Mouse (Mus musculus) lung, postnatal 36 days (tissue): ENCODE measurements around the gene Scd2.
"Not testable (repeated sequence)": the region's sequence is repeated elsewhere in the genome, so short reads cannot be mapped to it uniquely, and the experiment has no call there.

Experiments
- DNase-seq: peaks from one replicate; pipeline ENCODE4 v3.0.0; 2022; ENCODE audit warnings: mixed read lengths

Gene Scd2

DNA sequence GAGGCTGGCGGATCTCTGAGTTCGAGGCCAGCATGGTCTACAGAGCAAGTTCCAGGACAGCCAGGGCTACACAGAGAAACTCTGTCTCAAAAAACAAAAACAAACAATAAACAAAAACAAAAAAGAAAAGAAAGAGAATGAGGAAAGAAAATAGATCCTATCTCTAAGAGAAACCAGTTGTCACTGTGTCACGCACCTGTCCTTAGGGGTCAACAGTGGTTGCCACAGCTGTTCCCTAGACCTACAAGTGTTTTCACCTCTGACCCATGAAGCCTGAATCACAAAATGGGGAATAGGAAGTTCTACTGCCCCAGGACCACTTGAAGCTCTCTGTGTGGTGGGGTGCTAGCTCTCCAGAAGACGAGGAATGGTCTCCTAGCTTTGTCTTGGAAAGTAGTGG lies 19.0 kb upstream of the Scd2 start:
- no peak for DNase-seq

DNA sequence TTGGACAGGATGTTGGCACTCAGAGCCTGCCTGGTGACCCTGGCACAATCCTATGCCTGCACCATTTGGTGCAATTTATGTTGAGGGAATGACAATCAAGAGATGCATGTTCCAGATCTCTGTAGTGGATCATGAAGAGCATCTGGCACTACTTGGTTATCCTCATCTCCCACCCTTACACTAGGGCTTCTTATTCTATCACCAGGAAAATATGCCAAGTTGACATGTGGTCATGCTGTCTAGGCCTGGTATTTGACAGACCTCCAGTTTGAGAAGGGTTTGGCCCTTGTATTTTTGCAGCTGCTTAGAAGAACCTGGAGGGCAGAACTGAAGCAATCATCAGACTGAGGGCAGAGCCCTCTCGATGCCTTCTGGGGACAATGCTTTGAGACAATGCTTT lies 18.1 kb upstream of the Scd2 start:
- DNase-seq: no peak

DNA sequence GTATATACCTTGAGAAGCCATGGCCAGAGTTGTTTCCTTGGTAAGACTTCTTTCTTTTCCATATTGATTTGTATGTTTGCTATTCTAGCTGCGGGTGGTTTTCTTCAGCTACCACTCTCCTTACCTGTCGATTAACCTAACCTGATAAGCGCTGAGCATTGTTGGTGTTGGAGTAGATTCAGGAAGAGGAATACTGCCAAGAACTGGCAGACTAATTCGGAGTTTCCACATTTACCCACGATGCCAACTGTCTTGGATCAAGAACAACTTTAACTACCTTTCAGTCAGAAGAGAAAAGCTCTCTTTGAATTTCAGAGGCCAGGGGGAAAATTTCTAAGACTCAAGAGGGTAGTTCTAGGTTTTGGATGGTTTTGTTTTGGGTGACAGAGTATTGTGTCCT lies 16.6 kb upstream of the Scd2 start:
- no peak for DNase-seq

GRCm38 (mm10) chr19:44277931-44278330 lies 15.5 kb upstream of the Scd2 start:
- no peak for DNase-seq

- DNase-seq: peak; percentile 66
These were observed 12.7 kb upstream of the Scd2 start for GRCm38 (mm10) chr19:44280755-44281154.

- not testable (repeated sequence) for DNase-seq
These were observed 11.5 kb upstream of the Scd2 start for GRCm38 (mm10) chr19:44281825-44282447.

DNA sequence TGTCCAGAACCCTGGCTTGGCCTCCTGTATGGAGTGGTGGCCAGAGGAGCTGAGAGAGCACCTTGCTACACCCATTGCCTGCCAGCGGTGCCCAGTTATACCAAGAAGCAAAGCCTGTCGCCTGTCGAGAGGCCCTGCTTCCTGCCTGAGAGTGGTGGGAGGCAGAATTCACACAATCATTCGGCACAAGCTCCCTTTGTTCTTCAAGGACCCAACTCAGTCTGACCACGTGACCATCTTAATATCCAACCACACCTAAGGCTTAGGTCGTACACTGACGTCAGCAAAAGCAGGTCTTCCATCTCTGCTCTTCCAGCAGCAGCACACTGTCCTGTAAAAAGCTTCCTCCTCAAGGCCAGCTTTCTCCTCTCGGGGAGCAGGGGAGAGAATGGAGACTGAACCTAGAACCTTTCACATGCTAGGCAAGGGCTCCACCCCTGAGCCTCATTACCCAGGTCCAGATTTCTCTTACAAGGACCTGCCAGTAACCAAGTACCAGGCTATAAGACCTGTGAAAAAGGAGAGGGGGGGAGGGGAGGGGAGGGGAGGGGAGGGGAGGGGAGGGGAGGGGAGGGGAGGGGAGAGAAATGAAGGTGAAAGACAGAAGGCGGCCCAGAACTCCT lies 10.8 kb upstream of the Scd2 start:
- DNase-seq: peak; percentile 51

DNA sequence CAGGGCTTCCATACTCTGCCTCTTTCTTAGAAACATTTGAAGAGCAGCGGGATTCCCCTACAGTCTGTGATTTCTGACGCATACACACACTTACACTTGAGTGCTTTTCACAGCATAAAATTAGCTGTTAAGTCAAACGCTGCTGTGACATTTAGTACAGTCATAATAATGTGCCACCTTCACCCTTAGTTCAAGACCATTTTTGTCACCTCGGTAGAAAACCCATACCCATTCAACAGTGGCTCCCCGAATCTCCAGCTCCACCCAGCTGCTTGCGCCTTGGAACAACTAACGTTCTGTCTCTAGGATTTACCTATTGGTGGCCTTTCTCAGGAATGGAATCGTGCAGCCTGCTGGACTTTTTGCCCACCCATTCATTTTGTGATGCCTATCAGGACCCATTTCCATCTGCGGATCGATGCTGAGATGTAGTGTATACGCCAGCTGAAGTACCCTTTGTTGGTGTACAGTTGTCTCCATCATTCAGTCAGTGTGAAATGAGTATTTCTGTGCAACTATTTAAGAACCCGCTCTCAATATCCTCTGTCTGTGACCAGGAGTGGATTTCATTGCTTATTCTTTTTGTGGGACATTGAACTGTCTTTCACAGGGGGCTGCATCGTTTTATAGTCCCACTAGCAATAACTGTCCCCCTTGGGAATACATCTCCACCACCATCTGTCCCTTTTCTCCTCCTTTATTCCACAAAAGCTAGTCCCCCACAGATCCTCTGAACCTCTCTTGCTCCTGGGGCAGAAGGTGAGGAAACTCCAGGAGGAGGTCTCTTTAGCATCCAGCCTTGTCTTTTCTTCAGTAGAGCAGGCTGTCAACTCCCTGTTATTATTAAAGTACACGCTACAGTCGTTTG lies 10.1 kb upstream of the Scd2 start:
- no peak for DNase-seq

DNA sequence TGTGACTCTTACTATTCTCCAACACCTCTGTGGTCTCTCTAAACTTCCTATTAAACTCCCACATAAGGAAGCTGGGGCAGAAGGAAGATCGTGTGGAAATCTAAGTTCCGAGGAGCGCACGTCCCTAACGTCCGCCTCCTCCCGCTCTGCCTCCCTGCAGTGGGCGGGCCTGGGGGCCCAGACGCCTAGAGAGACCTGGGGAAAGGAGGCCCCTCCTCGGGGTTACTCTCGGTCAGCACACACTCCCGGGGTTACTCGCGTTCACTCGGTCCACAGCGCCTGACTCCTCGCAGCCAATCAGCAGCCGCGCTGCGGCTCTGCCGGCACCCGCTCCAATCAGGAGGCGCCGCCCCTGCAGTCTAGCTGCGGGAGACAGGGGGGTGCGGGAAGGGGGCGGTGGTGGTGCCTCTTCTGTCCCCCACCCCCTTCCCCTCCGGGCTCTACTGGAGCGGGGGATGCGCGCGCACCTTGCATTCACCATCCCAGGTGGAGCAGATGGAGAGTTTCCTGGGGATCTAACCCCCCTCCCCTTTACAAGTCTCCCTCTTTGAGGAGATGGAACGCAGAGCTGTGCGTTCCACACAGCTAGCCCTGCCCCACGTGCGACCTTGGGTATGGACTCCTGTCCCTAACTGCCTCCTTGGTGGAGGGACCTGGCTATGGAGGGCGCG lies 9.3 kb upstream of the Scd2 start:
- peak; percentile 93 for DNase-seq

GRCm38 (mm10) chr19:44284723-44285122 lies 8.8 kb upstream of the Scd2 start:
- DNase-seq: peak; percentile 74

GRCm38 (mm10) chr19:44285554-44285953 lies 7.9 kb upstream of the Scd2 start:
- no peak for DNase-seq

- peak; percentile 81 for DNase-seq
These were observed 7.4 kb upstream of the Scd2 start for GRCm38 (mm10) chr19:44286109-44286508.

DNA sequence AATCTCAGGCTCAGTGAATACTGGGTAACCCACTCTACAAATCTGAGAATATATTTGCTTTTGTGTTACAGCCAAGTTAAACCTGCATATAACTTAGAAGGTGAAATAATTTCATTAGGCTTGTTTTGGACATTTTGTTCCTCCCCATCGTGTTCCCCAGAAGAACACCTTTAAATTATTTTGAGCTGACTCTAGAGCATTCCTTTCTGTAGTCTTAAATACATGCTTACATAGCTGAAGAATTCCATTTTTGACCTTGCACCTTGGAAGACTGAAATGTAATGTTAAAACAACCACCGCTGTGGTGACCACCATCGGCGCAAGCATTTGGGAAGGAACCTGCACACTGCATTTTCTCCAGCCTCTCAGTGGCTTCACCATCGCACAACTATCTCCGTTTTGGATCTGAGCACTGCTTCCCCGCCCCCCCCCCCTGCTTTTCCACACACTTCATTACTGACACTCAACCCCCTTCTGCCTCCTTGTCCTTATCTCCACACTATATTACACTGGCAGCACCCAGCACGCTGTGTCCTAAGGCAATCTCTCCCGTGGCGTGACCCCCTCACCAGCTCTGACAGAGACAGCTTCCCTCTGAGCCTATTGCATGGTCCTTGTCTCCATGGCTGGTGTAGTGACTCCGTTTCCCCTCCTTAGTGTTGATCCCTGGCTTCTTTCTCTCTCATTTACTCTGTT lies 5.9 kb upstream of the Scd2 start:
- no peak for DNase-seq

DNA sequence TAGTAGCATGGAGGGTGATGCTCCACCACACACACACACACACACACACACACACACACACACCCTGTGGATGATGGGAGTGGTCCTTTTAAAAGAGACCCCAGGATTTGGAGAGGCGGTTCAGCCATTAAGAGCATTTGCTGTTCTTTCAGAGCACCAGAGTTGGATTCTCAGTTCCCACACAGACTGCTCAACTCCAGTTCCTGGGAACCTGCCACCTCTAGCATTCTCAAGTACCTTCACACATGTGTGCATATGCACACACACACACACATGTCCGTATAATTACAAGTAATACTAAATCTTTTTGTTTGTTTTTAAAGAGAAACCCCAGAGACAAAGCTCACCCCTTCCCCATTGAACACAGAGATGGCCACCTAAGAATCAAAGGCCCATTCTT lies 1.4 kb upstream of the Scd2 start:
- no peak for DNase-seq

GRCm38 (mm10) chr19:44292483-44292882 lies 991 bp upstream of the Scd2 start:
- no peak for DNase-seq

DNA sequence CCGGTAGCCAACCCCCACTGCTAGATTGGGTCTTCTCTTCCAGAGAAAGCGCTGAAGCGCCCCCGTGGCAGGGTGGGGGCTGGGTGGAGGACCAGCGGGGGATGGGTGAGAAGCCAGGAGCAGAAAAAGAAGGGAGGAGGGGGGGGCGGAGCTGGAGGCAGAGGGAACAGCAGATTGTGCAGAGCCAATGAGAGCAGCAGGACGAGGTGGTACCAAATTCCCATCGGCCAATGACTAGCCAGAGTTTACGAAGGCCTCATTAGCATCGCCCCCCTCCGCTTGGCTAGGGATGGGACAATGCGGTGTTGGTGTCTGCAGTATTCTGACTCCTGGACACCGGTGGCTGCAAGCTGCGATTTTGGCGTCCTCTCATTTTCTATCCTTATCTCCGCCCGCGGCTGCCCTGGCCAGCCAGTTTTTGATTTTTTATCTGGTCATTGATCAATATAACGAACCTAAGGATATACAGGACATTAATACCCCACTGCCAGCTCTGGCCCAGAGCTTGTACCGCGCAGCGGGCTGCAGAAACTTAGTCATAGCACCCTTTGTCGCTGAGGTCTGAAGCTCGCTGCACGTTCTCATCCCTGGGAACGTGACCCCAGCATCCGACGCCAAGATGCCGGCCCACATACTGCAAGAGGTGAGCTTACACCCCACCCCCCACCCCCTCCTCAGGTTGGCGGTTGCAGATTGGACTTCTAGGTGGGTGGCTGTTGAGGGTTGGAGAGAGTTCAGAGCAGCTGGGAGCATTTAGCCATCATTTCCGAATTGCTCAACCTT lies 486 bp downstream of the Scd2 start:
- peak; percentile 95 for DNase-seq

- DNase-seq: peak; percentile 91
These were observed 1.1 kb downstream of the Scd2 start for GRCm38 (mm10) chr19:44294588-44295041.

DNA sequence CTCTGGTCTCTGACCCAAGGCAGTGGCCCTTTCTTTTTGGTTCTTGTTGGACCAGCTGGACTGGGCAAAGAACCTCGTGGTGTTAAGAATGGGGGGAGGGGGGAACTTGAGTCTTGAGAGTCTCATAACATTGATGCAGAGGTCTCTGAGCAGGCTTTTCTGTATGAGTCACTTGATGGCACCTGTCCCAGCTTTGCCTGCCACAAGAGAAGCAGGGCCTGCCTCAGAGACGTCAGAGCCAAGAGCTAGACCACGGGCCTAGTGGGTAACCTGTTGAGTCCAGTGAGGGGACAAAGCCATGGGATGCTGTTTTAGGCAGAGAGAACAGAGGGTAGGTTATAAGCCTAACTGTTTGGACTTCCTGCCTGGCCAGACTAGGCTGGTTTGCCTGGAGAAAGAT lies 1.8 kb downstream of the Scd2 start:
- DNase-seq: peak; percentile 83

DNA sequence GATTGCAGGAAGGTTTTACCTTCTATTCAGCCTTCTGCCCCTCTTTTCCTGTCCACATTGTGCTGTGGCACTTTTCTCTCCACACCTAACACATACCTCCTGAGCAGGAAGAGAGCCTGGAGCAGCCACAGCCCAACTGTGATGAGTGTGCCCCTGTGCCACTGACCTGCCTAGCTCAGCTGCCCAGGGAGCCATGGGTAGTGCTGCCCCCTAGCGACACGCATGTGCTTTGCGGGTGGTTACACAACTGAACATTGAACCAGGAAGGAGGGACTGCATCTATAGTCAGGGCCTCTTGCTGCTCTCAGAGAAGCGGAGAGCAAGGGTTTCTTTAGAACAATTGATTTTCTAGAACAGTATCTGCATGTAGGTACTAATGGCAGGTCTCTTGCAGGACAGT lies 2.3 kb downstream of the Scd2 start:
- DNase-seq: peak; percentile 95

GRCm38 (mm10) chr19:44296186-44296585 lies 2.7 kb downstream of the Scd2 start:
- no peak for DNase-seq

- DNase-seq: no peak
These were observed 3.7 kb downstream of the Scd2 start for GRCm38 (mm10) chr19:44297068-44297760.
